Mouse (Mus musculus) kidney, embryonic 15.5 days (tissue): Measurements from ENCODE around the gene Msln. TPM values are rescaled to one million over a fixed set of nuclear protein-coding genes. Genes with fewer than 3 reads are reported as not detected.
A peak's percentile ranks its signal among the peaks of the same experiment; 100 is the strongest.

Source experiments
- ATAC-seq: fragments of 200-750 bp; cut with Nextera tagmentation; replicated peaks from 2 replicates; pipeline ENCODE4 v1.8.0; 2017; ENCODE audit warnings: moderate TSS enrichment; ENCODE audit not compliant: low FRiP score
- H3K27ac ChIP-seq: fragments of 300-500 bp; sonication (generic); 2 replicates; pipeline ENCODE4 v1.5.1; 2015; ENCODE audit warnings: mild to moderate bottlenecking, inconsistent platforms
- H3K27me3 ChIP-seq: fragments of 300-500 bp; sonication (generic); 2 replicates; pipeline ENCODE4 v1.6.1; 2015; ENCODE audit warnings: inconsistent platforms
- H3K36me3 ChIP-seq: fragments of 300-500 bp; sonication (generic); 2 replicates; pipeline ENCODE4 v1.6.1; 2015; ENCODE audit warnings: inconsistent platforms
- H3K4me1 ChIP-seq: fragments of 300-500 bp; sonication (generic); 2 replicates; pipeline ENCODE4 v1.6.1; 2015; ENCODE audit warnings: inconsistent platforms
- H3K4me2 ChIP-seq: fragments of 300-500 bp; sonication (generic); 2 replicates; pipeline ENCODE4 v1.6.1; 2015; ENCODE audit warnings: moderate library complexity, mild to moderate bottlenecking, inconsistent platforms
- H3K4me3 ChIP-seq: fragments of 300-500 bp; sonication (generic); replicated peaks from 2 replicates; pipeline ENCODE4 v1.5.1; 2015; ENCODE audit warnings: mild to moderate bottlenecking, inconsistent platforms
- H3K9ac ChIP-seq: fragments of 300-500 bp; sonication (generic); 2 replicates; pipeline ENCODE4 v1.6.1; 2015; ENCODE audit warnings: mild to moderate bottlenecking, inconsistent platforms
- H3K9me3 ChIP-seq: fragments of 300-500 bp; sonication (generic); replicated peaks from 2 replicates; pipeline ENCODE4 v1.6.1; 2016; ENCODE audit warnings: inconsistent platforms
- WGBS: fragments of 180-500 bp; shearing (Covaris S2); methylation state at CpG from one replicate; pipeline ENCODE4 v1.1.7; 2015; ENCODE audit warnings: mixed read lengths; 5-methylcytosine and 5-hydroxymethylcytosine counted together
- polyA plus RNA-seq: library from polyadenylated mRNA; unstranded; fragments of >200 nt; fragmentation: Nextera tagmentation; extraction: Ambion mirVana; gene quantifications from 2 replicates; pipeline ENCODE4 v1.2.1, GENCODE M21; 2015

Msln gene
- polyA plus RNA-seq, 1 experiment from 2014 or later = 6.3 TPM

DNA sequence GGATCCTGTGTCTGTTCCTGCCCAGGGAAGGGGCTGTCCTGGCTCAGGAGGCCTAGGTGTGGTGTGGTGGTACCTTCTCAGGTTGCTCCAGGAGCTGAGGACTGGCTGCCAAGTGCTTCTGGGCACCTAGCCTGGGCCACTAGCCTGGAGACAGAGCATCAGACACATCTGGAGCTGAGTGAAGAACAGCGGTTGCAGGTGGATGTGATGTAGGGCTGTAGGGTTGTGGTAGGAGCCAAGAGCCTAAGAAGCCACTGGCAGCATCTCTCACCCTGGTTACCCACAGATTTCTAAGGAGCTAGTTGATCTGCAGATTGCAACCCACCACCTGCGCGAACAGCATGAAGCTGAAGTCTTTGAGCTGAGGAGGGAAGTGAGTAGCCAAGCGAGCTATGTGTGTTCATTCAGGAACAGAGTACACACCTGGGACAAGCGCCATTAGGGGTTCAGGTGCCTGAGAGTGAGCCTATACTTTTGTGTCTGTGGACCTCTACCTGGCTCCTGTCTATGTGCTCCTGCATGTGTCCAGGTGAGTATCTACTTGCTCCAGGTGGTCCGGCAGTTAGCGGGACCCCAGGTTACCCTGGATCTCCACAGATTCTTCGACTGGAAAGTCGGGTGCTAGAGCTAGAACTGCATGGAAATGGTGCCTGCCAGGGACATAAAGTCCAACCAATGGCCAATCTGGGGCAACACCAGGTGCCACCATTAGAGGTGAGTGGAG, 32.8 kb upstream of the Msln start:
- Histone ChIP-seq H3K36me3 (peaks cover 57% of the 10 kb centered on the region), H3K4me3 (no peak overlapping the region), H3K4me2 (no peak overlapping the region), H3K4me1 (peaks cover 34% of the 10 kb centered on the region), H3K27ac (no peak overlapping the region), H3K9ac (no peak overlapping the region), H3K9me3 (no peaks in the 10 kb centered on the region), H3K27me3 (no peaks in the 10 kb centered on the region)
- WGBS = 90% methylated on average over 9 of the region's 9 CpGs
- ATAC-seq = no peak

DNA sequence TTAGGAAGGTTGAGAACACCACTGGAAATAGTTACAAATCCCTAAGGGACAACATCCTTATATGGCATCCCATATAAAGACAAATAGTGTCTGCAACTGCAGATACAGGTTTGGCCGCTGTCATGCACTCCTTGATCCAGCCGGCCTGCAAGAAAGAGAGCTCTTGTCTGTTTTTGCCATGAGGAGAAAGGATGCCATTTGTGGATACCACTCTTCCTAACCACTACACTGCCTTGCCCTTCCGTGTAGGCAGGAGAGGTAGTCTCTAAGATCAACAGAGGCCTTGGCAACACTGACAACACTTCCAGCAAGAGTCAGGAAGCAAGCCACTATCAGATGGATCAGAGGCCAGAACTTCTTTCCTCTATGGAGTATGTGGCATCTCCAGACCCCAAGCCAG, 32.1 kb upstream of the Msln start, which contains the start of gene Ccdc78:
Ccdc78 (plus strand) TSS at position 301 of the 400 bp plus-strand sequence.
- peak within 1 kb of the TSS; percentile 69 for H3K9ac ChIP-seq
- WGBS = 83% methylated on average over 3 of the region's 3 CpGs

DNA sequence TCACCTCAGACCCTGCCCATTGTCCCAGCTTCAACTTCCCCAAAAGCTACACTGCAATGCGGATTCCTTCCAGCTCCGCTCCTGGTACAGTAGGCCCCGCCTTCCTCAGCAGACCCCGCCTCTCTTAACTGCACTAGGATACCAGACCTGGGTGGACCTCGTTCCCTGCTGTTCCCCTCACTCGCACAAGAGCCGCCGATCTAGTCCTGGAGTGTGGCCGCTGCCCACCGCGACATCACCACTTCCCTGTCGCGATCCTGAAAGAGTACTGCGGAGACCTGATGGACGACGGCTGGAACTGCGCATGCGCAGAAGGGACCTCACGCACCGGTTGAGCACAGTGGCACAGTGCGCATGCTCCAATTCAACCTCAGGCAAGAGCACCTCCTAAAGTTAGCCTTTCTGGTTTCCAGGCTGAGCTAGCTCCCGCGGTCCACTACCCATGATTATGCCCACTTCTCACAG, 31.1 kb upstream of the Msln start, which contains the start of gene Haghl:
Haghl (minus strand) TSS at position 393 of the 465 bp plus-strand sequence.
- Histone ChIP-seq H3K4me2 (peak within 1 kb of the TSS; percentile 67), H3K27me3 (no peaks in the 10 kb centered on the region), H3K36me3 (peaks cover 69% of the 10 kb centered on the region), H3K9me3 (no peaks in the 10 kb centered on the region), H3K27ac (peak within 1 kb of the TSS; percentile 96), H3K9ac (peak within 1 kb of the TSS; percentile 69), H3K4me3 (peak within 1 kb of the TSS; percentile 72), H3K4me1 (peaks cover 20% of the 10 kb centered on the region)
- ATAC-seq = peak; percentile 86
- under 1% methylated on average over 23 of the region's 23 CpGs for WGBS

More for the DNA sequence above, 32.1 kb upstream of the Msln start, which contains the start of gene Ccdc78:
- ATAC-seq = no peak
- peak within 1 kb of the TSS; percentile 67 for H3K4me2 ChIP-seq
- H3K36me3 ChIP-seq = peaks cover 64% of the 10 kb centered on the region
- no peaks in the 10 kb centered on the region for H3K27me3 ChIP-seq
- H3K4me3 ChIP-seq = peak within 1 kb of the TSS; percentile 72
- no peaks in the 10 kb centered on the region for H3K9me3 ChIP-seq
- H3K27ac ChIP-seq = peak within 1 kb of the TSS; percentile 96
- peaks cover 29% of the 10 kb centered on the region for H3K4me1 ChIP-seq

DNA sequence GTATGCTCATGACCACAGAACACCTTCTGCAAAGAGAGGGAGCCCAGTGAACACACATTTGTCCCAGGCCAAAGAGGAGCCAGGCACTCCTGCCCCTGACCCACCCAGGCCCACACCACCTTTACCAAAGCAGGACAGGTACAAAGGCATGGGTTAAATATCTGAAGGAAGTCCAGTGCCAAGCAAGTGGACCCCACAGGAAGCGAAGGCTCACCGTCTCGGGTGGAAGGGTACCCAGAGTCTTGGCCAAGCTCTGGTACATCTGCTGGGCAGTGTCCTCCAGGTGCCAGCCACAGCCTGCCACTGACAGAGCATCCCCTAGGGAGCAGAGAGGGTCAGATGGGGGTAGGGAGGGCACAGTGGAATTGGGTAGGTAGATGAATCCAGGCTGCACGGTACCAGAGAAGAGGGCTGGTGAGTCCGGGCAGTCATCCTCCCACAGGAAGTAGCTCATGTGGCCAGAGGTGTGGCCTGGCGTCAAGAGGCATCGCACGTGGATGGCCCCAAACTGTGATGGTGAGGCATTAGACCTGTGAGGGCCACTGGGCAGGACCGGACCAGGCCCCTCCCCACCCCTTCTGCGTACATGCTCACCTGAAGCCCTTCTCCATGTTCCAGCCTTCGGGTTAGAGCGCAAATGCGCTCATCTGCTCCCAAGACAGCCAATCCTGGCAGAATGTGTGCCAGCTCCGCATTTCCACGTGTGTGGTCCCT, 29.8 kb upstream of the Msln start:
- Histone ChIP-seq H3K4me3 (peak overlapping the region; percentile 72), H3K36me3 (peaks cover 70% of the 10 kb centered on the region), H3K9ac (peak overlapping the region; percentile 69; the same call in 1 of the 2 replicates), H3K9me3 (no peaks in the 10 kb centered on the region), H3K4me1 (peaks cover 20% of the 10 kb centered on the region), H3K4me2 (peak overlapping the region; percentile 67), H3K27ac (no peak overlapping the region), H3K27me3 (no peaks in the 10 kb centered on the region)
- no peak for ATAC-seq
- 75% methylated on average over 15 of the region's 15 CpGs for WGBS

DNA sequence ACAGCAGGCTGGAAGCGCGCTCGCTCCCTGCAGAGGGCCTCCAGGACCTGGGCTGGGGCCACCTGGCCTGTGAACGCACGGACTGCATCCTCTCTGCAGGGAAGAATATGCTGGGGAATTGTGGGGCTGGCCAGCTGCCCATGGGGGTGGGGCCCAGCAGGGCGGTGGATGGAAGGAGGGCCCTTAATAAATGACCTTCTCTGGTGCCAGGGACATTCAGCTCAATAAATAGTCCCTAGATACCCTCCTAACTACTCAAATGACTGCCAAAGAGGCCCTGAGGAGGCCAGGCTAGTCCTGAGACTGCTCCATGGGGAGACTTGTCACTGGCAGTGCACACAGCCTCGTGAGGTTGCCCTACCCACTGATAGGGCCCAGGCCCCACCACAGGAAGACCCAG, 28.9 kb upstream of the Msln start:
- Histone ChIP-seq H3K4me3 (no peak overlapping the region), H3K4me1 (peaks cover 20% of the 10 kb centered on the region), H3K27ac (no peak overlapping the region), H3K27me3 (no peaks in the 10 kb centered on the region), H3K9ac (no peak overlapping the region), H3K9me3 (no peaks in the 10 kb centered on the region), H3K36me3 (peaks cover 68% of the 10 kb centered on the region), H3K4me2 (no peak overlapping the region)
- no peak for ATAC-seq
- whole genome bisulfite sequencing = 84% methylated on average over 7 of the region's 7 CpGs

GRCm38 (mm10) chr17:25781339-25781738, 27.2 kb upstream of the Msln start:
- ATAC-seq = no peak
- Histone ChIP-seq H3K27me3 (no peaks in the 10 kb centered on the region), H3K9ac (no peak overlapping the region), H3K4me3 (no peak overlapping the region), H3K4me1 (peaks cover 19% of the 10 kb centered on the region), H3K36me3 (peaks cover 67% of the 10 kb centered on the region), H3K4me2 (no peak overlapping the region), H3K9me3 (no peaks in the 10 kb centered on the region), H3K27ac (no peak overlapping the region)
- WGBS = 78% methylated on average over 6 of the region's 6 CpGs

DNA sequence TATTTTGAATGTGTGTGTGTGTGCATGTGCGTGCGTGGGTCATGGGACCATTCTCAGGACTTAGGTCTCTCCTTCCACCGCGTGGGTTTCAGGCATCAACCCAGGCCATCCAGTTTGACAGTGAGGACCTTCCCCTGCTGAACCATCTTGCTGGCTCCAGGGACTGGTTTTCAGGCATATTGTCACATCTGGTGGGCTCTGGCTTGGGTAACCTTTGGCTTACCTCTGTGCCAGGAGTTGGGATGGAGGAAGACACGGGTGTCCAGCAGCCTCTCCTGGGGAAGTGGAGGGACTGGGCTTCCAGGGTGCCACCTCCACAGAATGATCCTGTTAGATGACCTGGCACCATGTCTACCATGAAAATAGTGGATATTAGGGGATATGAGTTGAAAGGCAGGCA, 23.8 kb upstream of the Msln start:
- Histone ChIP-seq H3K36me3 (peaks cover 57% of the 10 kb centered on the region), H3K27ac (no peak overlapping the region), H3K4me2 (no peak overlapping the region), H3K4me3 (no peak overlapping the region), H3K9me3 (no peaks in the 10 kb centered on the region), H3K27me3 (no peaks in the 10 kb centered on the region), H3K9ac (no peak overlapping the region), H3K4me1 (peaks cover 15% of the 10 kb centered on the region)
- 96% methylated on average over 5 of the region's 5 CpGs for WGBS
- ATAC-seq = no peak

DNA sequence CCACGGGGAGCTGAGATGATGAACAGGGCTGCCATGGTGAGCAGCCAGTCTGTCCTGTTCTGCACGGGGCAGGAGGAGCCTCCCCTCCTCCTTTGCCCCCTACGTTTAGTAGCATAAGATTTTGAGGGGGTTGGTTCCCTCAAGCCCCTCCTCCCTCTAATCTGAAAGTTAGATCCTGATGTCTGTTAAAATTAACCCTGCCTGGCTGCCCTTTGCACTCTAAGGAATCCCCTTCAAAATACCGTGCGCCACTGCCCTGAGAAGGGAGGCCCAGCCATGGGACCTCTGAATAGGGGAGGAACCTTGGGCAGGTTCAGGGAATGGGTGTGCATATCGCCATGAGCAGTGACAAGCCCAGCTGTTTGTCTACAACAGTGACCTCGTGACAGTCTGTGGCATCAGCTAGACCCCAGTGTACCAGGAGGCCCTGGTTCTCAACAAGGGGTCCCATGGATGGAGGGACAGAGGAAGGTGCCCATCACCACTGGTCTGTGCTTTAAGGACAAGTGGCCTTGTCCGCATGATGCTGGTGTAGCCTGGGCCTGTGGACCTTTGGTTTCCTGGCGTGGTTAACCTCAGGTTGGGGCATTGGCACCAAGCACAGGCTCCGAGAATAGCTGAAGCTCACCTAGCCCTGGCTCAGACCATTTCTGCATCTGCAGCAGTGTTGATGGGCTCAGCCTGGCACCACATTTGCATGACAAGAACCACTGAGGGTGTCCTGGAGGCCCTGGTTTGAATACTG, 21.3 kb upstream of the Msln start:
- Histone ChIP-seq H3K4me2 (0 out of 2 replicates have a peak overlapping the region, but pooled peaks have one; percentile 4), H3K4me3 (0 out of 2 replicates have a peak overlapping the region, but pooled peaks have one; percentile 4), H3K27ac (no peak overlapping the region), H3K9ac (no peak overlapping the region), H3K36me3 (peaks cover 32% of the 10 kb centered on the region), H3K4me1 (peaks cover 15% of the 10 kb centered on the region), H3K9me3 (no peaks in the 10 kb centered on the region), H3K27me3 (no peaks in the 10 kb centered on the region)
- WGBS = 78% methylated on average over 10 of the region's 10 CpGs
- ATAC-seq = no peak

DNA sequence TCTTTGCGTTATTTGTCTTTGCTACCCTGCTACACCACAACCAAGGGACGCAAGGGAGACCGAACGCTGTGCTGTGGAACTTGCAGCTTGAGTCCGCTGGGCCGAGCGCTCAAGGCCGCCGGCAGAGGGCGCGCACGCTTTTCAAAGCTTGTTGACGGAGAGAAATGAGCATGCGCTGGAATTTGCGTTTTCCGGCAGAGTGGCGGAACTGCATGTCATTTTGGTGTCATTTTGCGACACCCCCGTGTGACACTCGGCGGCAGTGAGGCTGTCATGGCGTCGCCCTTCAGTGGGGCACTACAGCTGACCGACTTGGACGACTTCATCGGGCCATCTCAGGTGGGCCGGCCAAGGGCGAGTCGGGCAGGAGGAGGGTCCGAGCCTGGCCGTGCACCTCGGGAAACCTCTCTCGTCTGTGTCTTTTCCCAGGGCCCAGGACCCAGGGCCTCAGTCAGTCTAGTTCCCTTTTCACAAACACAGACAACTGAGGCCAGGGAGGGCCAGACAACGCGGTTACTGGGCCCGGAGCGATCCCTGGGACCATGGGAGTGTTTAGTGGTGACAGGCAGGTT, 19.5 kb upstream of the Msln start, which contains the start of gene Narfl:
Narfl (plus strand) TSS at position 228 of the 572 bp plus-strand sequence.
- no peaks in the 10 kb centered on the region for H3K9me3 ChIP-seq
- WGBS = under 1% methylated on average over 37 of the region's 37 CpGs
- H3K4me2 ChIP-seq = peak within 1 kb of the TSS; percentile 80
- H3K36me3 ChIP-seq = peaks cover 16% of the 10 kb centered on the region
- no peaks in the 10 kb centered on the region for H3K27me3 ChIP-seq
- peak within 1 kb of the TSS; percentile 87 for H3K4me3 ChIP-seq
- peaks cover 15% of the 10 kb centered on the region for H3K4me1 ChIP-seq
- peak within 1 kb of the TSS; percentile 81 for H3K9ac ChIP-seq
- H3K27ac ChIP-seq = no peak within 1 kb of the TSS
- peak; percentile 85 for ATAC-seq

GRCm38 (mm10) chr17:25769331-25769730, 15.2 kb upstream of the Msln start:
- 62% methylated on average over 9 of the region's 9 CpGs for WGBS
- Histone ChIP-seq H3K27me3 (peaks cover 11% of the 10 kb centered on the region; the same call in 1 of the 2 replicates), H3K36me3 (no peaks in the 10 kb centered on the region), H3K9me3 (no peaks in the 10 kb centered on the region), H3K4me1 (peaks cover 4% of the 10 kb centered on the region), H3K9ac (no peak overlapping the region), H3K4me3 (no peak overlapping the region), H3K27ac (no peak overlapping the region), H3K4me2 (no peak overlapping the region)
- ATAC-seq = no peak

- Histone ChIP-seq H3K27ac (no peak overlapping the region), H3K9me3 (no peaks in the 10 kb centered on the region), H3K4me2 (no peak overlapping the region), H3K4me3 (no peak overlapping the region), H3K36me3 (no peaks in the 10 kb centered on the region), H3K4me1 (no peaks in the 10 kb centered on the region), H3K27me3 (peaks cover 11% of the 10 kb centered on the region; the same call in 1 of the 2 replicates), H3K9ac (no peak overlapping the region)
- ATAC-seq = no peak
- 55% methylated on average over 5 of the region's 5 CpGs for WGBS
Measured at GRCm38 (mm10) chr17:25765886-25766285, 11.7 kb upstream of the Msln start.
